Mouse (Mus musculus) erythroblast, embryonic 14.5 days (primary cell): ENCODE measurements around the gene Nkg7. TPM values are rescaled to one million over a fixed set of nuclear protein-coding genes. Genes with fewer than 3 reads are reported as not detected.

Experiments used
- H3K27me3 ChIP-seq: 2 replicates; pipeline ENCODE4 v1.6.1; 2012; ENCODE audit warnings: inconsistent platforms; ENCODE audit not compliant: control insufficient read depth
- H3K36me3 ChIP-seq: 2 replicates; pipeline ENCODE4 v1.6.1; 2012; ENCODE audit warnings: mild to moderate bottlenecking, inconsistent platforms; ENCODE audit not compliant: control insufficient read depth
- H3K4me1 ChIP-seq: 2 replicates; pipeline ENCODE4 v1.6.1; 2012; ENCODE audit warnings: inconsistent platforms; ENCODE audit not compliant: control insufficient read depth
- H3K4me3 ChIP-seq: replicated peaks from 2 replicates; pipeline ENCODE3; 2012; ENCODE audit warnings: moderate library complexity, mild to moderate bottlenecking, inconsistent platforms
- H3K9me3 ChIP-seq: 2 replicates; pipeline ENCODE4 v1.6.1; 2012; ENCODE audit warnings: low read length, inconsistent platforms, mixed read lengths; ENCODE audit not compliant: control insufficient read depth
- GATA1 ChIP-seq: IDR thresholded peaks from 2 replicates; pipeline ENCODE4 v1.6.1; 2012; ENCODE audit warnings: low read length, inconsistent platforms, mixed read lengths
- TAL1 ChIP-seq: IDR thresholded peaks from 3 replicates; pipeline ENCODE4 v1.6.1; 2012; ENCODE audit warnings: low read length, inconsistent platforms, mixed read lengths
- polyA plus RNA-seq: library from polyadenylated mRNA; stranded (reverse); fragments of >175 nt; gene quantifications from 2 replicates; pipeline ENCODE4 v1.2.3, GENCODE M21; 2012

The Nkg7 gene
- polyA plus RNA-seq, 1 experiment = not detected

DNA sequence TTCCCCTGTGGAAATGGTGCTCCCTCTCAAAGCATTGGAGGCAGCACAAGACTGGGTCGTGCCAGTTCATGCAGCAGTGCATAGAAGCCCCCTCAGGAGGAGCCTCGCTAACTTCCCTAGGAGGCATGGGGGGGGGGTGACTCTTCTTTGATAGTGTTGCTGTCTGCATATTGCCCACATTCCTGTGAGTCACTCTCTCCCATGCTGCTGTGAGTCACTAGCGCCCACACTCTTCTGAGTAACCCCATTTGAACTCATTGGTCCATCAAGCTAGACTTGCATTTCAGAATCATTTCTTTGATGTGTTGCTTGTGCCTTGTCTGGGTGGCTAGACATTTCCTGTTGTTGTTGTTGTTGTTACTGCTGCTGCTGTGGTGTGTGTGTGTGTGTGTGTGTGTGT is 44.3 kb downstream of the Nkg7 start:
- no peak overlapping the region for H3K4me3 ChIP-seq
- TF ChIP-seq TAL1 (no peak), GATA1 (no peak)
- H3K27me3 ChIP-seq = peaks cover 26% of the 10 kb centered on the region
- H3K36me3 ChIP-seq = no peaks in the 10 kb centered on the region
- no peaks in the 10 kb centered on the region for H3K9me3 ChIP-seq
- no peaks in the 10 kb centered on the region for H3K4me1 ChIP-seq

GRCm38 (mm10) chr7:43482090-43482716 is 45.3 kb downstream of the Nkg7 start:
- Histone ChIP-seq H3K4me3 (no peak overlapping the region), H3K4me1 (no peaks in the 10 kb centered on the region), H3K36me3 (no peaks in the 10 kb centered on the region)

GRCm38 (mm10) chr7:43483236-43483635 is 46.4 kb downstream of the Nkg7 start:
- H3K36me3 ChIP-seq = no peaks in the 10 kb centered on the region
- no peaks in the 10 kb centered on the region for H3K4me1 ChIP-seq
- H3K4me3 ChIP-seq = no peak overlapping the region
- peaks cover 6% of the 10 kb centered on the region; the same call in 1 of the 2 replicates for H3K27me3 ChIP-seq
- TF ChIP-seq GATA1 (no peak), TAL1 (no peak)
- no peaks in the 10 kb centered on the region for H3K9me3 ChIP-seq

More at GRCm38 (mm10) chr7:43482090-43482716, 45.3 kb downstream of the Nkg7 start:
- H3K9me3 ChIP-seq = no peaks in the 10 kb centered on the region
- TF ChIP-seq TAL1 (no peak), GATA1 (no peak)
- peaks cover 16% of the 10 kb centered on the region for H3K27me3 ChIP-seq

Other genes starting within 250 kb of the Nkg7 start
- 0.01 and 0.04 TPM in 2 replicates for gene Zfp715, start 123.8 kb upstream of the Nkg7 start, polyA plus RNA-seq
- 0.02 TPM in 1 of 2 replicates, not detected in the other for gene Siglecf, start 85.7 kb upstream of the Nkg7 start, polyA plus RNA-seq
- not detected in 2 replicates for gene Siglecg, start 28.9 kb upstream of the Nkg7 start, polyA plus RNA-seq
- gene Lim2, start 9.4 kb upstream of the Nkg7 start, polyA plus RNA-seq = not detected in 2 replicates
- not detected in 2 replicates for gene Cldnd2, start 3.7 kb downstream of the Nkg7 start, polyA plus RNA-seq
- gene Etfb, start 7.0 kb downstream of the Nkg7 start, polyA plus RNA-seq = 8.9 and 11.8 TPM in 2 replicates
- not detected in 2 replicates for gene Gm45233, start 7.1 kb downstream of the Nkg7 start, polyA plus RNA-seq
- 0.06 and 0.10 TPM in 2 replicates for gene Vsig10l, start 26.1 kb downstream of the Nkg7 start, polyA plus RNA-seq
- gene Iglon5, start 53.0 kb downstream of the Nkg7 start, polyA plus RNA-seq = 0.01 TPM in 1 of 2 replicates, not detected in the other
- not detected in 2 replicates for gene 4931406B18Rik, start 68.9 kb downstream of the Nkg7 start, polyA plus RNA-seq
- 0.02 TPM in 1 of 2 replicates, not detected in the other for gene Cd33, start 107.4 kb downstream of the Nkg7 start, polyA plus RNA-seq
- gene Zfp658, start 125.2 kb downstream of the Nkg7 start, polyA plus RNA-seq = not detected in 2 replicates
- gene Zfp719, start 142.5 kb downstream of the Nkg7 start, polyA plus RNA-seq = not detected in 2 replicates
- 0.01 TPM in 1 of 2 replicates, not detected in the other for gene Zfp819, start 170.1 kb downstream of the Nkg7 start, polyA plus RNA-seq
- not detected in 2 replicates for gene Ceacam18, start 197.6 kb downstream of the Nkg7 start, polyA plus RNA-seq
- not detected in 2 replicates for gene Siglece, start 223.1 kb downstream of the Nkg7 start, polyA plus RNA-seq
- 0.30 and 0.34 TPM in 2 replicates for gene Ctu1, start 234.9 kb downstream of the Nkg7 start, polyA plus RNA-seq